Mouse (Mus musculus) MEL (cell line): ENCODE results near the gene Timm17a. TPM values are rescaled to one million over a fixed set of nuclear protein-coding genes. Genes with fewer than 3 reads are reported as not detected.

ENCODE experiments used
- DNase-seq: peaks from one replicate; pipeline ENCODE4 v3.0.0; 2011; ENCODE audit warnings: low read depth, low spot score
- H3K27ac ChIP-seq: 2 replicates; pipeline ENCODE4 v1.5.1; 2012; ENCODE audit warnings: low read depth, mild to moderate bottlenecking, control low read depth, low read length, moderate library complexity; ENCODE audit not compliant: control insufficient read depth
- H3K27me3 ChIP-seq, 2 experiments: fragments of 150-350 bp in 1 of 2; sonication (generic) in 1 of 2; 2 replicates each; pipeline ENCODE4 v1.6.1; 2012; ENCODE audit warnings: low read length in 2 of 2, mild to moderate bottlenecking in 2 of 2, improper control_type of control experiment in 1 of 2, moderate library complexity in 1 of 2; ENCODE audit not compliant: insufficient read depth in 2 of 2, control insufficient read depth in 1 of 2
- H3K36me3 ChIP-seq, 2 experiments: 2 replicates each; pipeline ENCODE4 v1.6.1; 2012 to 2014; ENCODE audit warnings: low read length in 2 of 2, improper control_type of control experiment in 1 of 2, inconsistent platforms in 1 of 2, mild to moderate bottlenecking in 1 of 2; ENCODE audit not compliant: insufficient read depth in 2 of 2, control insufficient read depth in 1 of 2
- H3K4me1 ChIP-seq, 2 experiments: fragments of 150-350 bp in 1 of 2; sonication (generic) in 1 of 2; 2 replicates each; pipeline ENCODE4 v1.6.1; 2012; ENCODE audit warnings: low read length in 2 of 2, improper control_type of control experiment in 1 of 2, mild to moderate bottlenecking in 1 of 2; ENCODE audit not compliant: insufficient read depth in 2 of 2, control insufficient read depth in 1 of 2
- H3K4me3 ChIP-seq, 2 experiments: fragments of 150-350 bp in 1 of 2; sonication (generic) in 1 of 2; 2 replicates each; pipeline ENCODE4 v1.5.1; 2012; ENCODE audit warnings: low read depth in 2 of 2, low read length in 2 of 2, mild to moderate bottlenecking in 2 of 2, moderate library complexity in 2 of 2, control low read depth in 1 of 2, improper control_type of control experiment in 1 of 2; ENCODE audit not compliant: control insufficient read depth in 1 of 2, insufficient read depth in 1 of 2
- H3K79me2 ChIP-seq: 2 replicates; pipeline ENCODE4 v1.6.1; 2012; ENCODE audit warnings: mild to moderate bottlenecking, low read length, moderate library complexity; ENCODE audit not compliant: control insufficient read depth, poor library complexity, insufficient read depth
- H3K9ac ChIP-seq: 2 replicates; pipeline ENCODE4 v1.6.1; 2012; ENCODE audit warnings: low read depth, mild to moderate bottlenecking, control low read depth, low read length, moderate library complexity; ENCODE audit not compliant: control insufficient read depth, poor library complexity, severe bottlenecking
- H3K9me3 ChIP-seq: fragments of 150-350 bp; sonication (generic); replicated peaks from 2 replicates; pipeline ENCODE4 v1.6.1; 2012; ENCODE audit warnings: mild to moderate bottlenecking, low read length, improper control_type of control experiment, moderate library complexity; ENCODE audit not compliant: insufficient read depth
- BHLHE40 ChIP-seq: IDR thresholded peaks from 2 replicates; pipeline ENCODE4 v1.6.1; 2012; ENCODE audit warnings: low read depth, mild to moderate bottlenecking, inconsistent platforms, low read length, improper control_type of control experiment, borderline replicate concordance
- CHD1 ChIP-seq: IDR thresholded peaks from 2 replicates; pipeline ENCODE4 v1.6.1; 2012; ENCODE audit warnings: low read depth, mild to moderate bottlenecking, inconsistent platforms, low read length, improper control_type of control experiment
- CTCF ChIP-seq, 3 experiments: IDR thresholded peaks in 2 of 3; conservative IDR thresholded peaks in 1 of 3; 2 replicates each; pipeline ENCODE4 v1.5.1; 2011 to 2012; ENCODE audit warnings: low read length in 3 of 3, low read depth in 2 of 3, mild to moderate bottlenecking in 2 of 3, improper control_type of control experiment in 1 of 3, inconsistent platforms in 1 of 3, mixed read lengths in 1 of 3, moderate library complexity in 1 of 3; ENCODE audit not compliant: control insufficient read depth in 1 of 3, insufficient read depth in 1 of 3, poor library complexity in 1 of 3, severe bottlenecking in 1 of 3
- E2F4 ChIP-seq: IDR thresholded peaks from 2 replicates; pipeline ENCODE4 v1.6.1; 2011; ENCODE audit warnings: low read depth, low read length, improper control_type of control experiment, borderline replicate concordance
- ELF1 ChIP-seq: IDR thresholded peaks from 2 replicates; pipeline ENCODE4 v1.6.1; 2014; ENCODE audit warnings: low read depth, mild to moderate bottlenecking, inconsistent platforms, low read length, improper control_type of control experiment, moderate library complexity
- JUND ChIP-seq: IDR thresholded peaks from 2 replicates; pipeline ENCODE4 v1.6.1; 2011; ENCODE audit warnings: low read depth, mild to moderate bottlenecking, improper control_type of control experiment, low read length
- KAT2A ChIP-seq: conservative IDR thresholded peaks from 2 replicates; pipeline ENCODE4 v1.6.1; 2012; ENCODE audit warnings: low read depth, low read length, improper control_type of control experiment, inconsistent platforms
- MAFK ChIP-seq: IDR thresholded peaks from 2 replicates; pipeline ENCODE4 v1.6.1; 2011; ENCODE audit warnings: low read depth, mild to moderate bottlenecking, low read length, improper control_type of control experiment, borderline replicate concordance
- MAX ChIP-seq: IDR thresholded peaks from 2 replicates; pipeline ENCODE4 v1.6.1; 2011; ENCODE audit warnings: low read length, improper control_type of control experiment
- MAZ ChIP-seq: IDR thresholded peaks from 2 replicates; pipeline ENCODE4 v1.6.1; 2012; ENCODE audit warnings: low read depth, mild to moderate bottlenecking, inconsistent platforms, low read length, improper control_type of control experiment
- MXI1 ChIP-seq: IDR thresholded peaks from 2 replicates; pipeline ENCODE4 v1.6.1; 2011; ENCODE audit warnings: mild to moderate bottlenecking, low read depth, low read length, improper control_type of control experiment
- NRF1 ChIP-seq: IDR thresholded peaks from 2 replicates; pipeline ENCODE4 v1.6.1; 2014; ENCODE audit warnings: low read depth, mild to moderate bottlenecking, inconsistent platforms, low read length, improper control_type of control experiment, moderate library complexity; ENCODE audit not compliant: poor library complexity, insufficient read depth, severe bottlenecking
- SMC3 ChIP-seq: IDR thresholded peaks from 2 replicates; pipeline ENCODE4 v1.6.1; 2011; ENCODE audit warnings: low read depth, low read length, improper control_type of control experiment
- TAL1 ChIP-seq: IDR thresholded peaks from 2 replicates; pipeline ENCODE4 v1.6.1; 2012; ENCODE audit warnings: mild to moderate bottlenecking, inconsistent platforms, low read length, moderate library complexity, mixed read lengths
- USF2 ChIP-seq, 2 experiments: IDR thresholded peaks; 2 replicates each; pipeline ENCODE4 v1.6.1; 2011 to 2012; ENCODE audit warnings: improper control_type of control experiment in 2 of 2, low read length in 2 of 2, borderline replicate concordance in 1 of 2, inconsistent platforms in 1 of 2, low read depth in 1 of 2, mild to moderate bottlenecking in 1 of 2; ENCODE audit not compliant: insufficient read depth in 1 of 2
- ZC3H11A ChIP-seq: IDR thresholded peaks from 2 replicates; pipeline ENCODE4 v1.6.1; 2012; ENCODE audit warnings: low read depth, mild to moderate bottlenecking, inconsistent platforms, low read length, improper control_type of control experiment
- ZKSCAN1 ChIP-seq: IDR thresholded peaks from 2 replicates; pipeline ENCODE4 v1.6.1; 2012; ENCODE audit warnings: low read depth, mild to moderate bottlenecking, inconsistent platforms, low read length, improper control_type of control experiment, moderate library complexity
- ZMIZ1 ChIP-seq: IDR thresholded peaks from 2 replicates; pipeline ENCODE4 v1.6.1; 2012; ENCODE audit warnings: low read depth, mild to moderate bottlenecking, inconsistent platforms, low read length, improper control_type of control experiment, moderate library complexity
- polyA plus RNA-seq, 2 experiments: library from polyadenylated mRNA; stranded (reverse) in 1 of 2; unstranded in 1 of 2; fragments of >175 nt in 1 of 2; fragments of >200 nt in 1 of 2; gene quantifications; 2 replicates each; pipeline versions ENCODE4 v1.2.1 to v1.2.4; 2012; ENCODE audit warnings: low replicate concordance in 2 of 2, low read depth in 1 of 2; ENCODE audit not compliant: insufficient read length in 2 of 2, insufficient read depth in 1 of 2, missing spikeins in 1 of 2
- total RNA-seq: library from RNA; depleted of rRNA; stranded (reverse); fragments of 300-350 nt; gene quantifications from 2 replicates; pipeline ENCODE4 v1.2.3, GENCODE M21; 2012

Timm17a gene
- total and polyA plus RNA-seq, 3 experiments = 177 to 315 TPM; not detected in 1

GRCm38 (mm10) chr1:135328368-135328767, 14.8 kb upstream of the Timm17a start:
- Histone ChIP-seq H3K9me3 (no peaks in the 10 kb centered on the region), H3K4me1 (no peaks in the 10 kb centered on the region), H3K4me3 (no peak overlapping the region), H3K27me3 (peaks cover 14 to 19% of the 10 kb centered on the region in 2 experiments), H3K9ac (no peak overlapping the region), H3K27ac (no peak overlapping the region), H3K79me2 (no peaks in the 10 kb centered on the region), H3K36me3 (no peaks in the 10 kb centered on the region)
- DNase-seq = no peak
- TF ChIP-seq MAX (no peak), CHD1 (no peak), MXI1 (no peak), ZMIZ1 (no peak), MAFK (no peak), USF2 (IDR thresholded peaks at IDR 0.05; ENCODE audit: borderline replicate concordance in 1 of 2, insufficient read depth in 1 of 2, low read depth in 1 of 2, low read length in 2 of 2) (no peak), KAT2A (no peak), E2F4 (no peak), NRF1 (no peak), TAL1 (no peak), ELF1 (no peak), ZC3H11A (no peak), CTCF (IDR thresholded peaks at IDR 0.05 in 2 of 3, conservative IDR thresholded peaks at IDR 0.05 in 1 of 3; ENCODE audit: control insufficient read depth in 1 of 3, insufficient read depth in 1 of 3, low read depth in 2 of 3, low read length in 3 of 3, poor library complexity in 1 of 3, severe bottlenecking in 1 of 3) (no peak), MAZ (no peak), SMC3 (no peak)

- Histone ChIP-seq H3K9ac (no peak overlapping the region), H3K36me3 (no peaks in the 10 kb centered on the region), H3K9me3 (no peaks in the 10 kb centered on the region), H3K4me3 (no peak overlapping the region), H3K79me2 (no peaks in the 10 kb centered on the region), H3K27ac (no peak overlapping the region), H3K4me1 (no peaks in the 10 kb centered on the region), H3K27me3 (peaks cover 15 to 23% of the 10 kb centered on the region in 2 experiments)
- DNase-seq = no peak
- TF ChIP-seq MAFK = no peak
- TF ChIP-seq BHLHE40 = no peak
- no peak for TF ChIP-seq ZMIZ1
- no peak for TF ChIP-seq ZKSCAN1
- no peak for TF ChIP-seq JUND
These were observed 12.4 kb upstream of the Timm17a start for GRCm38 (mm10) chr1:135325934-135326333.
